ENCODE assay signal across 12 mouse cellular contexts in genomic region chr9:122629171-122629904, GRCm38 (mm10).
DNase-seq lines count a peak whose midpoint lies in the region; ATAC-seq lines count a peak whose summit lies in the region.
"Had no signal": no experiment of that assay in that cellular context is flagged by ENCODE, and none has a peak within 500 bp of the region (broad histone marks: within the 10 kb centered on the region; RNA-seq: fewer than 3 reads in every experiment).

No protein-coding gene starts in this region.

- WGBS in embryonic facial prominence, embryonic 14.5 days, result 16% methylated on average over 14 of the region's 18 CpGs

- intact Hi-C loops in left cerebral cortex, postnatal 4 days (cut with DNase I), result no loop called here

- no peak overlapping the region for H3K27ac ChIP-seq in embryonic facial prominence, embryonic 14.5 days (replicated peaks; ENCODE audit: low read depth, low read length)

- no peak overlapping the region for H3K4me2 ChIP-seq in embryonic facial prominence, embryonic 14.5 days (ENCODE audit: low read depth, low read length)

- H3K27me3 ChIP-seq in embryonic facial prominence, embryonic 14.5 days (replicated peaks; ENCODE audit: control insufficient read depth, insufficient read depth, low read length), result no peaks in the 10 kb centered on the region

- no peak overlapping the region for H3K4me3 ChIP-seq in embryonic facial prominence, embryonic 14.5 days (ENCODE audit: low read depth, low read length)

- DNase-seq in left cerebral cortex, adult 18-20 months (ENCODE audit: low spot score in 2 of 2), result peak; percentile 74 to 85
- no peak for DNase-seq in left cerebral cortex, postnatal 4 days
- peak; percentile 78 for DNase-seq in embryonic facial prominence, embryonic 14.5 days (ENCODE audit: low spot score)
- DNase-seq in left cerebral cortex, adult 8-10 months (ENCODE audit: low spot score in 2 of 2), result peak; percentile 40 to 87
- DNase-seq in right cerebral cortex, postnatal 10 days (ENCODE audit: low spot score in 2 of 2), result peak; percentile 72 to 79
- no peak for DNase-seq in thymus, postnatal 0 days (ENCODE audit: low spot score)
- no peak for DNase-seq in thymus, postnatal 25 days
- DNase-seq in B cell, adult 2 months, result no peak
- DNase-seq: adrenal gland, postnatal 10 days; cerebellum, adult 9-11 months; kidney, postnatal 4 days; lung, adult 2 months had no signal

- H3K36me3 ChIP-seq in embryonic facial prominence, embryonic 14.5 days (ENCODE audit: control insufficient read depth, insufficient read depth, low read length), result no peaks in the 10 kb centered on the region

- no peak overlapping the region for H3K9ac ChIP-seq in embryonic facial prominence, embryonic 14.5 days (ENCODE audit: low read depth, low read length)

- peaks cover 9% of the 10 kb centered on the region; the same call in 1 of the 2 replicates for H3K4me1 ChIP-seq in embryonic facial prominence, embryonic 14.5 days (ENCODE audit: control insufficient read depth, insufficient read depth, low read length)

- peak; percentile 45; the same call in 1 of the 2 replicates for ATAC-seq in embryonic facial prominence, embryonic 14.5 days (ENCODE audit: low read depth)

- no peaks in the 10 kb centered on the region for H3K9me3 ChIP-seq in embryonic facial prominence, embryonic 14.5 days (ENCODE audit: control insufficient read depth, low read length)

Comparison
In these comparisons a context has a peak if more than half of its experiments do, and no peak if none do; other contexts are left out.
1. DNase-seq: peak in left cerebral cortex, adult 18-20 months (2 of 2), embryonic facial prominence, embryonic 14.5 days (single experiment), left cerebral cortex, adult 8-10 months (2 of 2) and right cerebral cortex, postnatal 10 days (2 of 2); none in left cerebral cortex, postnatal 4 days (single experiment), thymus, postnatal 0 days (single experiment), thymus, postnatal 25 days (single experiment) and B cell, adult 2 months (0 of 2).